Mouse (Mus musculus): ENCODE data around the gene Rbp1.

DNA sequence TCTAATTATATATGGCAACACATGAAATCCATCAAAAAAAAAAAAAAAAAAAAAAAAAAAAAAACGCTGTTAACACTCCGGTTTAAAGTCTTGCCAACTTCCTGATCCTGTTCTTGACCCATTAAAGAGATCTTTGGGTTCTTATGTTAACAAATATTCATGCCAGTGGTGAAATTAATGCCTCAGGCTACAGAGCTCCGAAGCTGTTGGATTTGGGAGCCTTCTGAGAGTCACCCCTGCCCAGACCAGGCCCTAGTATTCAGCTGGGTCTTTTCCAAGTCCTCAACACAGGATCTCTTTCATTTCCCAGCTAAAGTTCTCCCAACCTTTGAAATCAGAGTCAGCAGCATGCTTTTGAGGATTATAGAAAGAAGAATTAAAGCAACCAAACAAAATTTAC is 7.8 kb downstream of the Rbp1 start:
- TF ChIP-seq POLR2A (IDR thresholded peaks at IDR 0.05; ENCODE audit: insufficient read depth, low read depth, low read length), result no peak
- TF ChIP-seq CTCF (IDR thresholded peaks at IDR 0.05), result no peak

Measured in heart, adult 2 months (tissue).